Mouse (Mus musculus) liver, embryonic 11.5 days (tissue): ENCODE data around the gene Adam12. TPM values are rescaled to one million over a fixed set of nuclear protein-coding genes. Genes with fewer than 3 reads are reported as not detected.

ENCODE experiments used
- ATAC-seq: fragments of 200-750 bp; cut with Nextera tagmentation; replicated peaks from 2 replicates; pipeline ENCODE4 v1.8.0; 2017; ENCODE audit warnings: moderate number of reproducible peaks, mild to moderate bottlenecking, moderate TSS enrichment, moderate library complexity; ENCODE audit not compliant: low FRiP score
- DNase-seq: peaks from one replicate; pipeline ENCODE4 v3.0.0-alpha.2; 2017; ENCODE audit warnings: low spot score
- H3K27ac ChIP-seq: fragments of 300-500 bp; sonication (generic); 2 replicates; pipeline ENCODE4 v1.5.1; 2014; ENCODE audit warnings: mild to moderate bottlenecking, low read depth, low read length, control low read depth
- H3K27me3 ChIP-seq: fragments of 300-500 bp; sonication (generic); replicated peaks from 2 replicates; pipeline ENCODE4 v1.6.1; 2014; ENCODE audit warnings: low read length, mixed read lengths; ENCODE audit not compliant: control insufficient read depth, insufficient read depth
- H3K36me3 ChIP-seq: fragments of 300-500 bp; sonication (generic); 2 replicates; pipeline ENCODE4 v1.6.1; 2014; ENCODE audit warnings: mild to moderate bottlenecking, low read length, moderate library complexity, mixed read lengths; ENCODE audit not compliant: control insufficient read depth, insufficient read depth
- H3K4me1 ChIP-seq: fragments of 300-500 bp; sonication (generic); replicated peaks from 2 replicates; pipeline ENCODE4 v1.6.1; 2014; ENCODE audit warnings: low read length, mixed read lengths; ENCODE audit not compliant: control insufficient read depth, insufficient read depth
- H3K4me2 ChIP-seq: fragments of 300-500 bp; sonication (generic); 2 replicates; pipeline ENCODE4 v1.6.1; 2014; ENCODE audit warnings: mild to moderate bottlenecking, control low read depth, moderate library complexity
- H3K4me3 ChIP-seq: fragments of 300-500 bp; sonication (generic); 2 replicates; pipeline ENCODE4 v1.5.1; 2014; ENCODE audit warnings: low read depth, low read length, control low read depth
- H3K9ac ChIP-seq: fragments of 300-500 bp; sonication (generic); 2 replicates; pipeline ENCODE4 v1.6.1; 2014; ENCODE audit warnings: low read depth, low read length, control low read depth
- H3K9me3 ChIP-seq: fragments of 300-500 bp; sonication (generic); 2 replicates; pipeline ENCODE4 v1.6.1; 2016; ENCODE audit warnings: low read length, inconsistent platforms, mixed read lengths; ENCODE audit not compliant: control insufficient read depth
- WGBS: fragments of 180-500 bp; shearing (Covaris S2); extraction: QIAGEN DNeasy Blood & Tissue Kit; methylation state at CpG from one replicate; pipeline ENCODE4 v1.1.7; 2014; 5-methylcytosine and 5-hydroxymethylcytosine counted together
- polyA plus RNA-seq: library from polyadenylated mRNA; unstranded; fragments of >200 nt; fragmentation: Nextera tagmentation; extraction: Ambion mirVana; gene quantifications from 2 replicates; pipeline ENCODE4 v1.2.1, GENCODE M21; 2014

Gene Adam12
- polyA plus RNA-seq, 1 experiment from 2014 or later, result 11.8 TPM

- Histone ChIP-seq H3K4me3 (no peak overlapping the region), H3K9me3 (no peaks in the 10 kb centered on the region), H3K27me3 (no peaks in the 10 kb centered on the region), H3K4me2 (no peak overlapping the region), H3K36me3 (no peaks in the 10 kb centered on the region), H3K9ac (no peak overlapping the region), H3K4me1 (no peaks in the 10 kb centered on the region), H3K27ac (no peak overlapping the region)
- no peak for DNase-seq
- ATAC-seq, result no peak
- WGBS, result 88% methylated on average over 6 of the region's 6 CpGs
Measured at GRCm38 (mm10) chr7:134031787-134032186, 200.2 kb downstream of the Adam12 start.

GRCm38 (mm10) chr7:134031256-134031655 is 200.7 kb downstream of the Adam12 start:
- H3K27me3 ChIP-seq, result no peaks in the 10 kb centered on the region
- H3K9ac ChIP-seq, result no peak overlapping the region
- H3K4me3 ChIP-seq, result no peak overlapping the region
- DNase-seq, result no peak
- no peaks in the 10 kb centered on the region for H3K4me1 ChIP-seq
- H3K4me2 ChIP-seq, result no peak overlapping the region
- WGBS, result 69% methylated on average over 2 of the region's 2 CpGs
- ATAC-seq, result no peak
- no peaks in the 10 kb centered on the region for H3K9me3 ChIP-seq
- no peaks in the 10 kb centered on the region for H3K36me3 ChIP-seq
- no peak overlapping the region for H3K27ac ChIP-seq

- Histone ChIP-seq H3K9me3 (no peaks in the 10 kb centered on the region), H3K27ac (no peak overlapping the region), H3K4me3 (no peak overlapping the region), H3K36me3 (no peaks in the 10 kb centered on the region), H3K27me3 (no peaks in the 10 kb centered on the region), H3K9ac (no peak overlapping the region), H3K4me1 (no peaks in the 10 kb centered on the region), H3K4me2 (no peak overlapping the region)
- 80% methylated on average over 7 of the region's 7 CpGs for WGBS
- DNase-seq (no peak), ATAC-seq (no peak)
Measured at GRCm38 (mm10) chr7:134028281-134028830, 203.6 kb downstream of the Adam12 start.

GRCm38 (mm10) chr7:134027020-134027415 is 204.9 kb downstream of the Adam12 start:
- DNase-seq, result no peak
- Histone ChIP-seq H3K4me2 (no peak overlapping the region), H3K9ac (no peak overlapping the region), H3K4me1 (no peaks in the 10 kb centered on the region), H3K27me3 (no peaks in the 10 kb centered on the region), H3K9me3 (no peaks in the 10 kb centered on the region), H3K4me3 (no peak overlapping the region), H3K27ac (no peak overlapping the region), H3K36me3 (no peaks in the 10 kb centered on the region)
- 72% methylated on average over 5 of the region's 5 CpGs for WGBS
- ATAC-seq, result no peak

GRCm38 (mm10) chr7:134026200-134027019 is 205.5 kb downstream of the Adam12 start:
- no peaks in the 10 kb centered on the region for H3K4me1 ChIP-seq
- no peak overlapping the region for H3K9ac ChIP-seq
- no peak overlapping the region for H3K4me2 ChIP-seq
- H3K36me3 ChIP-seq, result no peaks in the 10 kb centered on the region
- no peaks in the 10 kb centered on the region for H3K27me3 ChIP-seq
- no peak overlapping the region for H3K4me3 ChIP-seq
- no peaks in the 10 kb centered on the region for H3K9me3 ChIP-seq
- DNase-seq, result no peak
- no peak for ATAC-seq
- 66% methylated on average over 16 of the region's 16 CpGs for WGBS
- peak overlapping the region; percentile 19; the same call in 1 of the 2 replicates for H3K27ac ChIP-seq

- no peak for DNase-seq
- H3K36me3 ChIP-seq, result no peaks in the 10 kb centered on the region
- no peaks in the 10 kb centered on the region for H3K9me3 ChIP-seq
- no peak for ATAC-seq
- no peak overlapping the region for H3K9ac ChIP-seq
- no peak overlapping the region for H3K27ac ChIP-seq
- 56% methylated on average over 2 of the region's 2 CpGs for WGBS
- H3K4me1 ChIP-seq, result no peaks in the 10 kb centered on the region
- no peaks in the 10 kb centered on the region for H3K27me3 ChIP-seq
- no peak overlapping the region for H3K4me3 ChIP-seq
- no peak overlapping the region for H3K4me2 ChIP-seq
Measured at GRCm38 (mm10) chr7:134022157-134022885, 209.6 kb downstream of the Adam12 start.

- Histone ChIP-seq H3K4me2 (no peak overlapping the region), H3K9ac (no peak overlapping the region), H3K9me3 (no peaks in the 10 kb centered on the region), H3K4me1 (no peaks in the 10 kb centered on the region), H3K36me3 (no peaks in the 10 kb centered on the region), H3K27me3 (no peaks in the 10 kb centered on the region), H3K4me3 (no peak overlapping the region), H3K27ac (no peak overlapping the region)
- DNase-seq, result no peak
- ATAC-seq, result no peak
- 56% methylated on average over 4 of the region's 4 CpGs for WGBS
Measured at GRCm38 (mm10) chr7:134015226-134015625, 216.7 kb downstream of the Adam12 start.

- Histone ChIP-seq H3K27ac (no peak overlapping the region), H3K4me1 (no peaks in the 10 kb centered on the region), H3K36me3 (no peaks in the 10 kb centered on the region), H3K9ac (no peak overlapping the region), H3K4me3 (no peak overlapping the region), H3K9me3 (no peaks in the 10 kb centered on the region), H3K4me2 (no peak overlapping the region), H3K27me3 (no peaks in the 10 kb centered on the region)
- 72% methylated on average over 7 of the region's 7 CpGs for WGBS
- DNase-seq, result no peak
- ATAC-seq, result no peak
Measured at GRCm38 (mm10) chr7:134014733-134015132, 217.2 kb downstream of the Adam12 start.
